Mouse (Mus musculus) thymus, postnatal 10 days (tissue): ENCODE data around the gene Prkacb.
"Not testable (repeated sequence)": the region's sequence is repeated elsewhere in the genome, so short reads cannot be mapped to it uniquely, and the experiment has no call there.

Experiments used
- DNase-seq, 2 experiments: peaks; one replicate each; pipeline ENCODE4 v3.0.0; 2021; ENCODE audit warnings: low spot score in 2 of 2

Gene Prkacb

GRCm38 (mm10) chr3:146778451-146778850, 34.3 kb downstream of the Prkacb start:
- no peak for DNase-seq

GRCm38 (mm10) chr3:146776711-146777110, 36.1 kb downstream of the Prkacb start:
- no peak for DNase-seq

- no peak for DNase-seq
These were observed 41.9 kb downstream of the Prkacb start for GRCm38 (mm10) chr3:146770853-146771252.

- DNase-seq = no peak
These were observed 42.7 kb downstream of the Prkacb start for GRCm38 (mm10) chr3:146769940-146770659.

- no peak for DNase-seq
These were observed 43.2 kb downstream of the Prkacb start for GRCm38 (mm10) chr3:146769569-146769939.

GRCm38 (mm10) chr3:146768921-146769320, 43.9 kb downstream of the Prkacb start:
- no peak for DNase-seq

- no peak for DNase-seq
These were observed 44.4 kb downstream of the Prkacb start for GRCm38 (mm10) chr3:146768360-146768759.

GRCm38 (mm10) chr3:146766701-146767181, 46.0 kb downstream of the Prkacb start:
- DNase-seq = no peak

- DNase-seq = no peak
These were observed 46.7 kb downstream of the Prkacb start for GRCm38 (mm10) chr3:146766071-146766605.

- no peak for DNase-seq
These were observed 47.8 kb downstream of the Prkacb start for GRCm38 (mm10) chr3:146764871-146765529.

- DNase-seq = not testable (repeated sequence)
These were observed 49.7 kb downstream of the Prkacb start for GRCm38 (mm10) chr3:146763054-146763453.

- DNase-seq = no peak
These were observed 51.5 kb downstream of the Prkacb start for GRCm38 (mm10) chr3:146761276-146761675.

- no peak for DNase-seq
These were observed 54.5 kb downstream of the Prkacb start for GRCm38 (mm10) chr3:146757970-146758960.

GRCm38 (mm10) chr3:146754270-146754669, 58.5 kb downstream of the Prkacb start:
- DNase-seq = no peak

GRCm38 (mm10) chr3:146741564-146742202, 71.1 kb downstream of the Prkacb start:
- no peak for DNase-seq

GRCm38 (mm10) chr3:146741158-146741557, 71.6 kb downstream of the Prkacb start:
- no peak for DNase-seq

- DNase-seq = not testable (repeated sequence)
These were observed 76.6 kb downstream of the Prkacb start for GRCm38 (mm10) chr3:146736186-146736585.

GRCm38 (mm10) chr3:146735657-146736056, 77.1 kb downstream of the Prkacb start:
- DNase-seq = no peak

GRCm38 (mm10) chr3:146734907-146735629, 77.7 kb downstream of the Prkacb start:
- DNase-seq = no peak

- DNase-seq = no peak
These were observed 81.3 kb downstream of the Prkacb start for GRCm38 (mm10) chr3:146731499-146731898.
